Mouse (Mus musculus) brain, embryonic 14.5 days (tissue): ENCODE measurements around the gene Trpm3.

Source experiments
- CTCF ChIP-seq: fragments of 200-500 bp; IDR thresholded peaks from 2 replicates; pipeline ENCODE4 v1.5.1; 2012; ENCODE audit warnings: inconsistent platforms, mild to moderate bottlenecking, moderate library complexity, borderline replicate concordance; ENCODE audit not compliant: insufficient read depth, insufficient read length; ENCODE audit errors: extremely low read depth
- POLR2A ChIP-seq: fragments of 200-500 bp; IDR thresholded peaks from 2 replicates; pipeline ENCODE4 v1.6.1; 2012; ENCODE audit warnings: mild to moderate bottlenecking, inconsistent platforms, borderline replicate concordance; ENCODE audit not compliant: poor library complexity, insufficient read depth, insufficient read length, severe bottlenecking; ENCODE audit errors: extremely low read depth

DNA sequence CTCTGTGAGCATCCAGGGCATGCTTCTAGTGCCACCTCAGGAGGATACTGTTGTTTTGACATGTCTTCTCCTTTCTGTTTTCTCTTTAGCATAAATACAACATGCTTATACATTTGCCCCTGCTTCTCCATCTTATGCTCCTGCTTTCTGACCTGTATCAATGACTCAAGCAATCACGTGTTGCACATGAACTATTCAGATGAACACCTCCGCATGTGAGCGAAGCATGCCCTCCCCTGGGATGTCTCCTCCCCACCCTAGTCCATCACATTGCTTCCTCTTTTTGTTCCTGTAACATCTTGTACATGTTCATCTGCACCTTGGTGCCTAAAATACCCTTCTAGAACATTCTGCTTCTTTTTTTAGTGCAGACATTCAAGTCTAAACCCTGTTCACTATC, 265.2 kb downstream of the Trpm3 start:
- TF ChIP-seq CTCF (no peak), POLR2A (no peak)
